Mouse (Mus musculus) urinary bladder, postnatal 4 days (tissue): ENCODE measurements at regions not wholly inside any gene's neighbourhood (a gene's known extent, or its start where the extent isn't known, plus 50 kb on each side); places are given as distances from the start of the nearest gene placed in this dataset.

Experiments
- DNase-seq, 2 experiments: peaks; one replicate each; pipeline ENCODE4 v3.0.0; 2021 to 2022; ENCODE audit warnings: low spot score in 2 of 2

- no peak for DNase-seq
These were observed 512.4 kb upstream of the Zeb2 start for GRCm38 (mm10) chr2:45629616-45630015.

GRCm38 (mm10) chr2:45623056-45623455 is 505.9 kb upstream of the Zeb2 start:
- DNase-seq: no peak

- no peak for DNase-seq
These were observed 491.7 kb upstream of the Zeb2 start for GRCm38 (mm10) chr2:45608926-45609325.

- DNase-seq: no peak
These were observed 490.2 kb upstream of the Zeb2 start for GRCm38 (mm10) chr2:45607393-45607792.

GRCm38 (mm10) chr2:45601332-45601900 is 484.2 kb upstream of the Zeb2 start:
- DNase-seq: no peak

GRCm38 (mm10) chr2:45593765-45594164 is 476.6 kb upstream of the Zeb2 start:
- DNase-seq: no peak

- no peak for DNase-seq
These were observed 473.8 kb upstream of the Zeb2 start for GRCm38 (mm10) chr2:45590980-45591379.

GRCm38 (mm10) chr2:45588248-45588647 is 471.1 kb upstream of the Zeb2 start:
- DNase-seq: no peak

GRCm38 (mm10) chr2:45586588-45587200 is 469.5 kb upstream of the Zeb2 start:
- no peak for DNase-seq

- DNase-seq: no peak
These were observed 464.3 kb upstream of the Zeb2 start for GRCm38 (mm10) chr2:45581549-45581925.

GRCm38 (mm10) chr2:45580838-45581548 is 463.8 kb upstream of the Zeb2 start:
- no peak for DNase-seq

- no peak for DNase-seq
These were observed 455.7 kb upstream of the Zeb2 start for GRCm38 (mm10) chr2:45572906-45573305.

GRCm38 (mm10) chr2:45554707-45555106 is 437.5 kb upstream of the Zeb2 start:
- no peak for DNase-seq

- DNase-seq: no peak
These were observed 424.2 kb upstream of the Zeb2 start for GRCm38 (mm10) chr2:45541394-45541793.

- no peak for DNase-seq
These were observed 421.8 kb upstream of the Zeb2 start for GRCm38 (mm10) chr2:45538950-45539349.

- no peak for DNase-seq
These were observed 420.5 kb upstream of the Zeb2 start for GRCm38 (mm10) chr2:45537722-45538121.

- no peak for DNase-seq
These were observed 417.6 kb upstream of the Zeb2 start for GRCm38 (mm10) chr2:45534806-45535205.

- DNase-seq: no peak
These were observed 405.1 kb upstream of the Zeb2 start for GRCm38 (mm10) chr2:45522310-45522709.

GRCm38 (mm10) chr2:45519550-45520152 is 402.5 kb upstream of the Zeb2 start:
- DNase-seq: no peak

GRCm38 (mm10) chr2:45514290-45515180 is 397.3 kb upstream of the Zeb2 start:
- no peak for DNase-seq

- DNase-seq: no peak
These were observed 395.7 kb upstream of the Zeb2 start for GRCm38 (mm10) chr2:45512852-45513251.

GRCm38 (mm10) chr2:45511791-45512190 is 394.6 kb upstream of the Zeb2 start:
- no peak for DNase-seq
